Mouse (Mus musculus): Measurements from ENCODE around the gene Palb2. TPM values are rescaled to one million over a fixed set of nuclear protein-coding genes. Genes with fewer than 3 reads are reported as not detected.

The Palb2 gene
- polyA plus RNA-seq, 1 experiment from 2014 or later = 27.0 TPM

DNA sequence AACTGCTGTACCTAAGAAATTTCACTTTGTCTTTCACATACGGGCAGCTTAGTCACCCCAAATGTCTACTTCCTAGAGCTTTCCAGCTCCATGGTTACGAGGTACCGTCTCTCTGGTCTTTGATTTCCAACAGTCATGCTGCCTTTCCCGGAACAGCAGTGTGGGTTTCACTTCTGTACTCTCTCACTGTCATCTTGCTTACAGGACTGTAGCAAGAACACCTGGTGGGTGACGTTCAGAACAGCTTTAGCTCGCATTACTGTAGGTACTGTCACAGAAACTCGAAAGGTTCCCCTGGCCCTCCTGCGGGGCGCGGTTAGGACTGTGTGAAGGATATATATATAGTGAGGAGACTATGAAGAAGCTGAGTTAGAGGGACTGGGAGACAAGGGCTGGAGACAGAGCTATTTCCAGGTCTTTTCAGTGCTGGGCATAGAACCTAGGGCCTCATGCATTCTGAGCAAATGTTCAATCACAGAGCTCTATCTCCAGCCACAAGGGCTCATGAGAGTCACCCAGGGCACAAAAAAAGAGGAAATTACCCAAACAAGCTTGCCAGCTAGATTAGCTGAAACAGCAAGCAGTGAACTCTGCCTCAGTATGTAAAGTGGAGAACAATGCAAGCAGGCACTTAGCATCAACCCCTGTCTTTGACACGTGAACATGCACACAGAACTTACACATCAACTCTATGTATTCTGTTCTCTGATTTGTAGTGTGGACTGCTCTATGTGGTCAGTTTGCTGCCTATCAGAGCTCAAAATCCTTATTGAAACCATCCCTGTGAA, 45.4 kb downstream of the Palb2 start:
- H3K27me3 ChIP-seq (replicated peaks; ENCODE audit: low read depth, poor library complexity, severe bottlenecking) = no peaks in the 10 kb centered on the region
- no peak for DNase-seq (ENCODE audit: low spot score)
- H3K4me1 ChIP-seq = no peaks in the 10 kb centered on the region
- H3K9me3 ChIP-seq = no peaks in the 10 kb centered on the region
- no peak overlapping the region for H3K4me3 ChIP-seq
- no peak overlapping the region for H3K27ac ChIP-seq (replicated peaks)
- 94% methylated on average over 11 of the region's 11 CpGs for WGBS
- H3K36me3 ChIP-seq (replicated peaks) = peaks cover 94% of the 10 kb centered on the region

DNA sequence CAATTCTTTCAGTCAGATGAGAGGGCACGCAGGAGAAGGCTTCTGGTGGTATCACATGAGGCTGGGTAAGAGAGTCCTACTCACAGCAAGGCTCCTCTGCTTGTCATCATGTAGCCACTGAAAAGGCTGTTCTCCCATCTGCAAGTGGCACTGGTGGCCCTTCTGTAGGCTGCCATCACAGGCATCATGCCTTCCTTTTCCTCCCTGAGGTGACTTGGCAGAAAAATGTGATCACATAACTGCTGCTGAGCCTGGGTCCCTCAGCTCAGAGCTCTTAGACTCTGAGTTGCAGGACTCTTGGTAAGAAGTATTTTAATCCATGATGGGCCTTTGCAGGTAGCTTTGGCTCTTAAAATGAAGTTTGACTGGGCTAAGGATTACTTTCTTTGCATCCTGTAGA, 51.7 kb downstream of the Palb2 start:
- peaks cover 94% of the 10 kb centered on the region for H3K36me3 ChIP-seq (replicated peaks)
- H3K4me1 ChIP-seq = no peaks in the 10 kb centered on the region
- 98% methylated on average over 1 of the region's 1 CpGs for WGBS
- no peak overlapping the region for H3K27ac ChIP-seq (replicated peaks)
- no peaks in the 10 kb centered on the region for H3K27me3 ChIP-seq (replicated peaks; ENCODE audit: low read depth, poor library complexity, severe bottlenecking)
- no peaks in the 10 kb centered on the region for H3K9me3 ChIP-seq
- no peak overlapping the region for H3K4me3 ChIP-seq
- no peak for DNase-seq (ENCODE audit: low spot score)

DNA sequence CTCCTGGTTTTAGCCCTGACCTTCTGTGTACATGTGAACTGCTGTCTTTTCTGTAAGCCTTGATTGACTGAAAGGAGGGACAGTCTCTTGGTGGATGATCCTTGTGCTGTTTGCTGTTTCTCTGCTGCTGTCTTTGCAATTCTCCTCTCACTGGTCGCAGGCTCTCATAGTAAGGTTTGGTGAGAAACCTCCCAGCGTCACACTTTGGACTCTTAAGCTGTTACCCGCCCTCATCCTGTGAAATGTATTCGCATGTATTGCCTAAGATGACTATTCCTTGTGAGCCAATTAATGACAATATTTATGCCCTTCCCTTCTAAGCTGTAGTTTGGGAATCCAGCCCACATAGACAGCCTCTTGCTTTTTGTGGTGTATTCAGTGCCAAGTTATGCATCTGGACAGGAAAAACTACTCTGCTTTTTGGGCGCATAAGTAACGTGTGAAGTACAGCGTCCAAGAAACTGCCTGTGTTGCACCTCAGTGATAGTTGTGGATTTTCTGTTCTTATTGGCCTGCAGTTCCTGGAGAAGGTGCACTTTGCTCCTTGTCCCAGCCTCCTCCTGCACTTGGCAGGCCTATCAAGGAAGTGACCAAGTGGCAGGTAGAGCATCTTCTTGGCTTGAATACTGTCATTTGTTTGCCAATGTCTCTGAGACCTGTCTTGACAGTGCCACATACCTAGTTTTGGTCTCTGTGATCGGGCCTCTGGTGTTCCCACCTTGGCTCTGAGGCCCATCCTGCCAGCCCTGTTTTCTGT, 52.8 kb downstream of the Palb2 start:
- H3K27ac ChIP-seq (replicated peaks) = no peak overlapping the region
- H3K4me1 ChIP-seq = no peaks in the 10 kb centered on the region
- 95% methylated on average over 8 of the region's 8 CpGs for WGBS
- H3K27me3 ChIP-seq (replicated peaks; ENCODE audit: low read depth, poor library complexity, severe bottlenecking) = no peaks in the 10 kb centered on the region
- no peaks in the 10 kb centered on the region for H3K9me3 ChIP-seq
- DNase-seq (ENCODE audit: low spot score) = no peak
- no peak overlapping the region for H3K4me3 ChIP-seq
- H3K36me3 ChIP-seq (replicated peaks) = peaks cover 94% of the 10 kb centered on the region

- Histone ChIP-seq H3K9me3 (no peaks in the 10 kb centered on the region), H3K36me3 (replicated peaks) (peaks cover 100% of the 10 kb centered on the region), H3K4me1 (no peaks in the 10 kb centered on the region), H3K4me3 (no peak overlapping the region), H3K27ac (replicated peaks) (no peak overlapping the region), H3K27me3 (replicated peaks; ENCODE audit: low read depth, poor library complexity, severe bottlenecking) (no peaks in the 10 kb centered on the region)
- no peak for DNase-seq (ENCODE audit: low spot score)
- WGBS = 86% methylated on average over 3 of the region's 3 CpGs
These were observed 58.4 kb downstream of the Palb2 start for GRCm38 (mm10) chr7:122074374-122074773.

GRCm38 (mm10) chr7:122067517-122068381, 65.0 kb downstream of the Palb2 start:
- Histone ChIP-seq H3K36me3 (replicated peaks) (peaks cover 46% of the 10 kb centered on the region), H3K27ac (replicated peaks) (peak overlapping the region; percentile 93), H3K4me1 (peaks cover 29% of the 10 kb centered on the region), H3K9me3 (no peaks in the 10 kb centered on the region), H3K4me3 (peak overlapping the region; percentile 99), H3K27me3 (replicated peaks; ENCODE audit: low read depth, poor library complexity, severe bottlenecking) (no peaks in the 10 kb centered on the region)
- no peak for DNase-seq (ENCODE audit: low spot score)
- WGBS = 1% methylated on average over 58 of the region's 58 CpGs

- peak within 1 kb of the TSS; percentile 93 for H3K27ac ChIP-seq (replicated peaks)
These were observed 65.8 kb downstream of the Palb2 start, which contains the start of the genes Ubfd1 and Ears2 for GRCm38 (mm10) chr7:122066945-122067516. Gene Ubfd1, plus strand, starts transcription at chr7:122067175. Gene Ears2, minus strand, starts transcription at chr7:122067263.

GRCm38 (mm10) chr7:122066102-122066944, 66.5 kb downstream of the Palb2 start:
- Histone ChIP-seq H3K9me3 (no peaks in the 10 kb centered on the region), H3K27me3 (replicated peaks; ENCODE audit: low read depth, poor library complexity, severe bottlenecking) (no peaks in the 10 kb centered on the region)
- 22% methylated on average over 31 of the region's 31 CpGs for WGBS

More at GRCm38 (mm10) chr7:122066945-122067516, 65.8 kb downstream of the Palb2 start, which contains the start of the genes Ubfd1 and Ears2:
- peaks cover 46% of the 10 kb centered on the region for H3K36me3 ChIP-seq (replicated peaks)
- no peaks in the 10 kb centered on the region for H3K27me3 ChIP-seq (replicated peaks; ENCODE audit: low read depth, poor library complexity, severe bottlenecking)
- peaks cover 29% of the 10 kb centered on the region for H3K4me1 ChIP-seq
- H3K9me3 ChIP-seq = no peaks in the 10 kb centered on the region
- under 1% methylated on average over 60 of the region's 60 CpGs for WGBS
- peak within 1 kb of the TSS; percentile 99 for H3K4me3 ChIP-seq
- peak; percentile 97 for DNase-seq (ENCODE audit: low spot score)

GRCm38 (mm10) chr7:122065656-122066055, 67.1 kb downstream of the Palb2 start:
- Histone ChIP-seq H3K9me3 (no peaks in the 10 kb centered on the region), H3K4me3 (peak overlapping the region; percentile 99), H3K36me3 (replicated peaks) (peaks cover 46% of the 10 kb centered on the region), H3K4me1 (peaks cover 29% of the 10 kb centered on the region), H3K27me3 (replicated peaks; ENCODE audit: low read depth, poor library complexity, severe bottlenecking) (no peaks in the 10 kb centered on the region), H3K27ac (replicated peaks) (no peak overlapping the region)
- WGBS = 73% methylated on average over 1 of the region's 1 CpGs
- DNase-seq (ENCODE audit: low spot score) = no peak

More at GRCm38 (mm10) chr7:122066102-122066944, 66.5 kb downstream of the Palb2 start:
- peaks cover 46% of the 10 kb centered on the region for H3K36me3 ChIP-seq (replicated peaks)
- peaks cover 29% of the 10 kb centered on the region for H3K4me1 ChIP-seq
- peak overlapping the region; percentile 93 for H3K27ac ChIP-seq (replicated peaks)
- no peak for DNase-seq (ENCODE audit: low spot score)
- peak overlapping the region; percentile 99 for H3K4me3 ChIP-seq

Other genes with a start within 250 kb of the Palb2 start
- 22.0 and 23.0 TPM in 2 replicates for gene Cog7, start 151.3 kb downstream of the Palb2 start, polyA plus RNA-seq (2016; fragmentation: Nextera tagmentation; extraction: Ambion mirVana)
- gene Gga2, start 111.8 kb downstream of the Palb2 start, polyA plus RNA-seq (2016; fragmentation: Nextera tagmentation; extraction: Ambion mirVana) = 111 and 124 TPM in 2 replicates
- gene Ubfd1, start 65.8 kb downstream of the Palb2 start, polyA plus RNA-seq (2016; fragmentation: Nextera tagmentation; extraction: Ambion mirVana) = 74.8 and 75.0 TPM in 2 replicates
- gene Ears2, start 65.7 kb downstream of the Palb2 start, polyA plus RNA-seq (2016; fragmentation: Nextera tagmentation; extraction: Ambion mirVana) = 16.4 and 18.4 TPM in 2 replicates
- gene Ndufab1, start 31.1 kb downstream of the Palb2 start, polyA plus RNA-seq (2016; fragmentation: Nextera tagmentation; extraction: Ambion mirVana) = 763 and 789 TPM in 2 replicates
- 117 and 120 TPM in 2 replicates for gene Dctn5, start 56 bp upstream of the Palb2 start, polyA plus RNA-seq (2016; fragmentation: Nextera tagmentation; extraction: Ambion mirVana)
- 230 and 244 TPM in 2 replicates for gene Plk1, start 26.5 kb upstream of the Palb2 start, polyA plus RNA-seq (2016; fragmentation: Nextera tagmentation; extraction: Ambion mirVana)
- gene Ern2, start 53.2 kb upstream of the Palb2 start, polyA plus RNA-seq (2016; fragmentation: Nextera tagmentation; extraction: Ambion mirVana) = 0.05 TPM in 2 replicates
- not detected in 2 replicates for gene Chp2, start 86.5 kb upstream of the Palb2 start, polyA plus RNA-seq (2016; fragmentation: Nextera tagmentation; extraction: Ambion mirVana)
- 3.2 and 3.6 TPM in 2 replicates for gene Prkcb, start 155.8 kb upstream of the Palb2 start, polyA plus RNA-seq (2016; fragmentation: Nextera tagmentation; extraction: Ambion mirVana)

Measured in embryonic facial prominence, embryonic 10.5 days (tissue).